Mouse (Mus musculus) stomach, postnatal 0 days (tissue): ENCODE measurements around the gene Gm8094. TPM values are rescaled to one million over a fixed set of nuclear protein-coding genes. Genes with fewer than 3 reads are reported as not detected.
"Not testable (repeated sequence)": the region's sequence is repeated elsewhere in the genome, so short reads cannot be mapped to it uniquely, and the experiment has no call there.

Source experiments
- ATAC-seq: fragments of 200-750 bp; cut with Nextera tagmentation; 2 replicates; pipeline ENCODE4 v1.8.0; 2017; ENCODE audit not compliant: low FRiP score, low TSS enrichment
- DNase-seq: peaks from one replicate; pipeline ENCODE4 v3.0.0-alpha.2; 2016; ENCODE audit warnings: low spot score
- H3K27ac ChIP-seq: fragments of 300-500 bp; sonication (generic); replicated peaks from 2 replicates; pipeline ENCODE4 v1.5.1; 2014; ENCODE audit warnings: mild to moderate bottlenecking, control low read depth
- H3K27me3 ChIP-seq: fragments of 300-500 bp; sonication (generic); 2 replicates; pipeline ENCODE4 v1.6.1; 2014; ENCODE audit warnings: low read length; ENCODE audit not compliant: control insufficient read depth, insufficient read depth
- H3K36me3 ChIP-seq: fragments of 300-500 bp; sonication (generic); 2 replicates; pipeline ENCODE4 v1.6.1; 2014; ENCODE audit warnings: low read length, mixed read lengths; ENCODE audit not compliant: control insufficient read depth, insufficient read depth
- H3K4me1 ChIP-seq: fragments of 300-500 bp; sonication (generic); replicated peaks from 2 replicates; pipeline ENCODE4 v1.6.1; 2014; ENCODE audit warnings: antibody characterized with exemption; ENCODE audit not compliant: control insufficient read depth, insufficient read depth
- H3K4me2 ChIP-seq: fragments of 300-500 bp; sonication (generic); replicated peaks from 2 replicates; pipeline ENCODE4 v1.6.1; 2014; ENCODE audit warnings: low read depth, mild to moderate bottlenecking, control low read depth, moderate library complexity
- H3K4me3 ChIP-seq: fragments of 300-500 bp; sonication (generic); 2 replicates; pipeline ENCODE4 v1.5.1; 2014; ENCODE audit warnings: low read depth, low read length, control low read depth
- H3K9ac ChIP-seq: fragments of 300-500 bp; sonication (generic); 2 replicates; pipeline ENCODE4 v1.6.1; 2014; ENCODE audit warnings: mild to moderate bottlenecking, low read length, control low read depth, mixed read lengths
- H3K9me3 ChIP-seq: fragments of 300-500 bp; sonication (generic); 2 replicates; pipeline ENCODE4 v1.6.1; 2016; ENCODE audit warnings: low read length; ENCODE audit not compliant: control insufficient read depth
- WGBS: fragments of 180-500 bp; shearing (Covaris S2); extraction: QIAGEN DNeasy Blood & Tissue Kit; methylation state at CpG from one replicate; pipeline ENCODE4 v1.1.7; 2014; 5-methylcytosine and 5-hydroxymethylcytosine counted together
- polyA plus RNA-seq: library from polyadenylated mRNA; unstranded; fragments of >200 nt; fragmentation: Nextera tagmentation; extraction: Ambion mirVana; gene quantifications from 2 replicates; pipeline ENCODE4 v1.2.1, GENCODE M21; 2015

Gm8094 gene
- polyA plus RNA-seq: not detected in 2 replicates

GRCm38 (mm10) chr14:43076543-43076942, at the start of gene Gm8094:
Gene Gm8094 (minus strand): TSS chr14:43076643.
- H3K4me2 ChIP-seq, DNase-seq, H3K27ac ChIP-seq, H3K27me3 ChIP-seq, H3K9ac ChIP-seq, ATAC-seq, H3K36me3 ChIP-seq, H3K4me1 ChIP-seq, H3K4me3 ChIP-seq, H3K9me3 ChIP-seq: not testable (repeated sequence)
- 92% methylated on average over 2 of the region's 2 CpGs for WGBS

- H3K36me3 ChIP-seq, ATAC-seq, DNase-seq, H3K27me3 ChIP-seq, H3K4me1 ChIP-seq, H3K9ac ChIP-seq, H3K9me3 ChIP-seq, H3K4me3 ChIP-seq, H3K27ac ChIP-seq, H3K4me2 ChIP-seq: not testable (repeated sequence)
- 100% methylated on average over 1 of the region's 3 CpGs for WGBS
Observed at GRCm38 (mm10) chr14:43119673-43120072, 43.2 kb upstream of the Gm8094 start.

- not testable (repeated sequence) for H3K27me3 ChIP-seq, DNase-seq, ATAC-seq
Observed at GRCm38 (mm10) chr14:43100301-43100700, 23.9 kb upstream of the Gm8094 start, which contains the start of gene Gm8104. Gene Gm8104 (plus strand): TSS chr14:43100601.

GRCm38 (mm10) chr14:43089103-43089919, 12.9 kb upstream of the Gm8094 start:
- not testable (repeated sequence) for DNase-seq, H3K36me3 ChIP-seq, H3K27ac ChIP-seq, H3K4me3 ChIP-seq, H3K9me3 ChIP-seq, H3K27me3 ChIP-seq, ATAC-seq, H3K4me2 ChIP-seq, H3K4me1 ChIP-seq, H3K9ac ChIP-seq
- 67% methylated on average over 1 of the region's 14 CpGs for WGBS

More at GRCm38 (mm10) chr14:43100301-43100700, 23.9 kb upstream of the Gm8094 start, which contains the start of gene Gm8104:
- not testable (repeated sequence) for H3K4me2 ChIP-seq, H3K27ac ChIP-seq, H3K9ac ChIP-seq, H3K4me3 ChIP-seq, H3K4me1 ChIP-seq, H3K9me3 ChIP-seq, H3K36me3 ChIP-seq
- WGBS: 76% methylated on average over 3 of the region's 3 CpGs

DNA sequence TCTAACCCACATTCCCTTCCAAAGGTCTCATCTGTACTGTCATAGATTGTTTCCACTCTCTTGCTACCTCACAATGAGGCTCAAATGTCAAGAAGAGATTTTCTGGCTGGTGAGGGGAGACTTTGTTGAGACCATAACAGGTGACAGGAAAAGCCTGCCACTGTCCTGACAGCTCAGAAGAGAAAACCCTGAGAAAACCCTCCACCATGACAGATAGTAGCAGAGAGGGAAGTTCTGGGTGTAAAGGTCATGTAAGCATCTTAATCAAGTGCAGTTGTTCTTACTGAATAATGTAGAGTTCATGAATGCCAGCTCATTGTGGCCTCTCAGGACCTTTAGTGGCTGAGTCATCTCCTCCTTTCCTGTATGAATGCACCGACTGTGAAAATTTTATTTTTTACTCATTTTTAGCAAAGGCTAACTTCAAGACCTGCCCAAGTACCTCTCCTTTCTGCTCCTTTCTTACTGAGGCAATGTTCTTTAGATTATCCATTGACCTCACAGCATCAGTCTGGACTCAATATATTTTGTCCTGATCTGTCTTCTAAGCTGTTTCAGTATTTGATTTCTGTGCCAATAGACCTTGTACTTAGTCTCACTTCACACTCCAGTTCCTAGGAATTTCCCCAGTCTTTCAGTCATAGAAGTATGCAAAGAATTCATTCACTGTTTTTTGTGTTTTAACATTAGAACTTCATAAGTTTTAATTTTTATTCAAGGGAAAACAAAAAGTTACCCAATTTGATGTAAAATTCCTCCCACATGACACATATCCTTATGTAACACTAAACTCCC, 8.7 kb upstream of the Gm8094 start:
- H3K9ac ChIP-seq, H3K4me2 ChIP-seq, H3K4me3 ChIP-seq, ATAC-seq, H3K9me3 ChIP-seq, H3K36me3 ChIP-seq, H3K27me3 ChIP-seq, H3K27ac ChIP-seq, H3K4me1 ChIP-seq, DNase-seq: not testable (repeated sequence)
- whole genome bisulfite sequencing: 60% methylated on average over 1 of the region's 1 CpGs

GRCm38 (mm10) chr14:43060179-43060578, 16.3 kb downstream of the Gm8094 start:
- 68% methylated on average over 4 of the region's 4 CpGs for WGBS
- not testable (repeated sequence) for H3K27me3 ChIP-seq, H3K4me1 ChIP-seq, H3K4me2 ChIP-seq, H3K4me3 ChIP-seq, H3K36me3 ChIP-seq, H3K27ac ChIP-seq, H3K9me3 ChIP-seq, DNase-seq, ATAC-seq, H3K9ac ChIP-seq

GRCm38 (mm10) chr14:43058063-43058462, 18.4 kb downstream of the Gm8094 start:
- not testable (repeated sequence) for ATAC-seq, H3K36me3 ChIP-seq, H3K9ac ChIP-seq, H3K9me3 ChIP-seq, H3K4me3 ChIP-seq, H3K4me1 ChIP-seq, DNase-seq, H3K4me2 ChIP-seq, H3K27ac ChIP-seq, H3K27me3 ChIP-seq
- 70% methylated on average over 3 of the region's 3 CpGs for WGBS
